Mouse (Mus musculus) ovary, postnatal 36 days (tissue): Measurements from ENCODE around the gene Ankrd33b.

ENCODE experiments used
- DNase-seq: peaks from one replicate; pipeline ENCODE4 v3.0.0; 2022; ENCODE audit warnings: low spot score, mixed read lengths

Gene Ankrd33b

DNA sequence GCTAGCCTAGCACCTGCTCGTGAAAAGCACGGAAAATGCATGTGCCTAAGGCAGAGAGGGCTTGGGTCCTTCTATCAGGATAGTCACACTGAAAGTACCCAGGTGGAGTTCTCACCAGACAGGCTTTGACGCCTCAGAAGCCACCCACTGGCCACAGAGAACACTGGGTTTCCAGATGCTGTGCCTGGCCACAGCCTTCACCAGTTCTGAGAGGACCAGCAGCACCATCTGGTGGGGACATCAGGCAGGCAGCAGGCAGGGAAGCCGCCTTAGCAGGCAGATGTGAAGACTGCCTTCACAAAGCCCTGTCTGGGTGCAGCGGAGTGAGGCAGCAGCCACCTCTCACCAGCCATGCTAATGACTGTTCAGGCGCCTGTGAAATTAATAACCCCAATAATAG is 102.7 kb downstream of the Ankrd33b start:
- peak; percentile 74 for DNase-seq

DNA sequence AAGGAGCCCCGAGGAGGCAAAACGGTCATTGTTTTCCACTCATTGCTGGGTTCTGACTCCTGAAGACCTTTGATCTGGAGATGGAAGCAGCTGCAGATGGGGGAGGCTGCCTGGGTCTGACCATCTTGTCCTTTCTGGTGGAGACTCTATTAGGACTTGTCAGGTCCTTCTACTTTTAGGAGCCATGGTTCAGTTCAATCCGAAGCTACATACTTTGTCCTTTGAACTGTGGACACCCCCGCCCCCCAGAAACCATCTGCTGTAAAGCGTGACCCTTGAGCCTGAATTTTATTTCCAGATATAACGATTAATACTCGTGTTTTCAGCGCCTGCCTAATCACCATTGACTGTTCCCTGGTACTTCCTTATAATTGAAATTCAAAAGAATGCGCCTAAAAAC is 105.2 kb downstream of the Ankrd33b start:
- no peak for DNase-seq

- no peak for DNase-seq
These were observed 106.4 kb downstream of the Ankrd33b start for GRCm38 (mm10) chr15:31261094-31261493.

GRCm38 (mm10) chr15:31258693-31259439 is 108.7 kb downstream of the Ankrd33b start:
- peak; percentile 39 for DNase-seq

DNA sequence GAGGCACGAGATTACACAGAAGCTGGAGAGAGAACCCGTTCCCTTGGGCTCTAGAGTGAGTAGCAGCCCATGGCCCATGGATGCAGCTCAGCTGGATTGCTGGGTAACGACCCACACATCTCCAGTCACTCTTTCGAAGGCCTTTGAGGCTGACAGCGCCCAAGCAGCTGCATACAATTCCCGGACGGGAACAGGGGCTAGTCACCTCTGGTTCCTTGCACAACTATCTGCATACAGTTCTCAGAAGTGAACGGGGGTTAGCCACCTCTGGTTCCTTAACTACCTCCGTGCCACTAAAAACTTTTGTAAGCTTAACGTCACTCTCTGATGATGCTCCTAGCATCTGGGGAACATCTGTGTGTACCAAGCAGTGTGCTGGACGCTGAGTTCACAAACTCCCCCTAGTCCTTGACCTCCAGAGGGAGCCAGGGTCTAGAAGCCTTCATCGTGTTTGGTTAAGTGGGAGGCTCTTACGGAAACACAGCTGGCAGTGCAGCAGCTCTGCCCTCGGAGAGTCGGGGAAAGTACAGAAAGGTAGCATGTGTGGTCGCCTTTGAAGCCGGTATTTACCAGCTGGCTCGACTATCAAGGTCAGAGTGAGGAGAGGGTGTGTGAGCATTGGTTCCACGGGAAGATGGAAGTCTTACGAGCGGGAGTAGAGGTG is 109.4 kb downstream of the Ankrd33b start:
- DNase-seq, result no peak

DNA sequence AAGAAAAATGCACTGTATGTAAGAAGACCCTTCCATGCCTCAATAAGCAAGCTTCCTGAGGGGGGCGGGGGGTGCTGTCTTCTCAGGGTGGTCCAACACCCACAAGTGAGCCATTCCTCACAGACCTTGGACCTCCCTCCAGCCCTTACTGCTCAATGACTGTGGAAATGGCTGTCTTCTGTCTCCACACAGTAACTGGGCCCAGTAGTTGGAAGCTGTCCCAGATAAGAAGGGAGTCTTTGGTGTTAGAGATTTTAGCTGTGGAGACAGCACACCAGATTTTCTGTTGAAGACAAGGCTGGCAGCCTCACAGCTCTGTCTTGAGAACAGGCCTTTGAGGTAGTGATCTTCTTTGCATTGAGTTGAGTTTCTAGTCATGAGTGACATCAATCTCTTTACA is 110.2 kb downstream of the Ankrd33b start:
- no peak for DNase-seq

DNA sequence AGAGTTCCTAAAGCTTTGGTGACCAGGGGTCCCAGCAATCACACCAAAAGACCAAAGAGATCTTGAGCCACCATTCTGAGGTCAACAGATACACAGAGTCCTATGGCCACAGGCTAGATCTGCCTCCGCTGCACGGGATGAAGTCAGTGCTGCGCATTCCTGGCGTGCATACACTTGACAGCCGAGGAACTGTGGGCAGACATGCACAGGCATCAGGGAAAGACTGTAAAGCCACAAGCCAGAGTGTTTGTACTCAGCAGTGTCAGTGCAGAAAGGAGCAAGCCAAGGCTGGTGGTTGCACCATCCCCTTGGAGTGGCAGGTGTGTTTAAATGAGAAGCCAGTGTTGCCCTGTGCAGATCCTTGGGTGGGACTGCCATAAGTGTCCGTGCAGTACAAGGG is 111.8 kb downstream of the Ankrd33b start:
- no peak for DNase-seq

DNA sequence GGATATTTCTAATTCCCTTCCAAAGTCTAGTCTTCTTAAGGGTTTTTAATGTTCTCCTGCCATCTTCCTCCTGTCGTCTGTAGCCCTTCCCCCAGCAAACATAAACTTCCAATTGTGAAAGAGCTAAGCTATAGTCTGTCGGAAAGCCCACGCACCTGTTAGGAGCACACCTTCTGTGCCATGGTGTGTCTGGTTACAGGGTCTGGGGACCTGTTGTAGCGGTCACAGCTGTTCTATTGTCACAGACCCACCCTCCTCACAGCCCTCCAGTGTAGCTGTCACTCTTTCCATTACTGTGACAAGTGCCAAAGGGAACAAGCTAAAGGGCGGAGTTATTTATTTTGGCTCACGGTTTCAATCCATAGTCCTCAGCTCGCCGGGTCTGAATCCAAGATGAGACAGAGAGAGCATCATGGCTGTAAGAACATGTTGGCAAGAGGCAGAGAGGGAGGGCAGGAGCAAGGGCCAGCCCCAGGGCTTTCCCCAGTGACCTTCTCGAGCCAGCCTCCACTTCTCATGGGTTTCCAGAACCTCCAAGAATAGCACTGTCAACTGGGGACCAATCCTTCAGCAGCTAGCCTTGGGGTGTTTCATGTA is 112.5 kb downstream of the Ankrd33b start:
- DNase-seq, result no peak

DNA sequence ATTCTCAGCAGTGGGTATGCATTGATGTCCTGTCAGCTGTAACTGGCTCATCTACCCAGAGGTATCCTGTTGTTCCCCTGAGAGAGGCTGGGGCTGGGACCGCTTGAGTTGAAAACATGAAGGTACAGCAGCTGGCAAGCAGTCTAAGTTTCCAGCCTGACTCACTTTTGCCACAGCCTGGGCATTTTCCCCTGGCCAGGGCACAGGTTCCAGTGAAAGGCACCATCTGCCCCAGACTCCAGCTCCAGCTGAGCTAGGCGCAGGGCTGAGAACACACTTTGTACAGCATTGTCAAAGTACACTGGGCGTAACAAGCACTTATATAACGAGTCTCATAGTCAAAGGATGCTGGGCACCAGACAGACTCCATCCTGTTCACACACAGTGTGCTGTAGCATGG is 113.6 kb downstream of the Ankrd33b start:
- DNase-seq, result no peak

GRCm38 (mm10) chr15:31253380-31253779 is 114.1 kb downstream of the Ankrd33b start:
- no peak for DNase-seq

GRCm38 (mm10) chr15:31252590-31253311 is 114.8 kb downstream of the Ankrd33b start:
- no peak for DNase-seq

DNA sequence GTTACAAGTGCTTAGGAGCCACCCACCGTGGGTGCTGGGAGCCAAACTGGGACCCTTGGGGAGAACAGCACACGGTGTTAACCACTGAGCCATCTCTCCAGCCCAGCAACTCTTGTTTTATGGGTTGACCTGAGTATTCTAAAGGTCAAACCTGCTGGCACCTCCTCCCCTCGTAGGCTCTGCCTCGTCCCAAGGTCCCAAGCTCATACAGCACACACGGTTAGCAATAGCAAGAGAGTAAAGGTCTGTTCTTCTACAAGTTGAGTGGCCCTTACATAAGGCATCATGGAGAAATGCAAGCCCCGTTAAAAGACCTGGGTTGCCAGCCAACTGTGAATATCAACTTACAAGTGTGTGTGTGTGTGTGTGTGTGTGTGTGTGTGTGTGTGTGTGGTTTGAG is 116.3 kb downstream of the Ankrd33b start:
- no peak for DNase-seq

GRCm38 (mm10) chr15:31250676-31251075 is 116.8 kb downstream of the Ankrd33b start:
- DNase-seq, result no peak

- DNase-seq, result no peak
These were observed 117.5 kb downstream of the Ankrd33b start for GRCm38 (mm10) chr15:31250027-31250426.

GRCm38 (mm10) chr15:31248882-31249281 is 118.6 kb downstream of the Ankrd33b start:
- DNase-seq, result no peak

GRCm38 (mm10) chr15:31247035-31247434 is 120.5 kb downstream of the Ankrd33b start:
- no peak for DNase-seq

DNA sequence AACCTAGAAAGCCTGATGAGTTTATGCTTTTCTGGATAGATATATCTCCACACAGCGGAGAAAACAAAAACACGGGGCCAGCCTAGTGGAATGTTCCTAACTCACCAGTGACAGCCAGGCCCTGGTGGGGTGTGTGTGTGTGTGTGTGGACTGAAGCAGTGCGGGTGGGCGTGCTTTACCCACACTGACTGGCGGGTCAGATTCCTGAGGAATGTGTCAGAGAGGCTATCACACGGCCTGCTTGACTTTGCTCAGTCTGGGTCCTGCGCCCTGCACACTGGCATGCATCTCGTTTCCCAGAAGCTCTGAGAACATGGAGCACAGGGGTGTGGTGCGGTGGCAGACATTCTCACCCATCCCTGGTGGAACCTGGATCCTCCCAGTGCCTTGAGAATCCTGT is 121.6 kb downstream of the Ankrd33b start:
- DNase-seq, result no peak

- DNase-seq, result no peak
These were observed 122.7 kb downstream of the Ankrd33b start for GRCm38 (mm10) chr15:31244696-31245445.

DNA sequence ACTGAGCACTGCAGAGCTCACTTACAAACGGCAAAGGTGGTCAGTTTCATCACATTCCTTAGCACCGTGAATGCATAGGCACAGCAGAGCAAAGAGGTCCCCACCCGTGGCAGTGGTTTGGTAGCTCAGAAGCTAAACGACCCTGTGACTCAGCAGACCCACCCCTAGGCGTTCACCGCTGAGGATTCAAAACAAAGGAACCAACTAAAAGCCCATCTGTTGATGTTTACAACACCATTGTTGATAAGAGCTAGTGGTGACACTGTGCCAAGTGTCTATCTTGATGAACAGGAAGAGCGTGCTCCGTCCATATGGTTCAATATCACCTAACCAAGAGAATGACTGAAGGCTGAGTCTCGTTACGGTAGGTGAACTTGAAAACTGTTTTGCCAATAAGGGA is 124.3 kb downstream of the Ankrd33b start:
- DNase-seq, result no peak
